In genomic region chr13:38638694-38639093, GRCm38 (mm10) we compare ENCODE assay signal across 16 mouse cellular contexts.
"Had no signal": no experiment of that assay in that cellular context is flagged by ENCODE, and none has a peak within 500 bp of the region (broad histone marks: within the 10 kb centered on the region; RNA-seq: fewer than 3 reads in every experiment).

No protein-coding gene starts in this region.

- H3K4me1 ChIP-seq: stomach, embryonic 15.5 days had no signal

- H3K27ac ChIP-seq: neural tube, embryonic 12.5 days; neural tube, embryonic 13.5 days; neural tube, embryonic 15.5 days; stomach, embryonic 15.5 days; stomach, postnatal 0 days had no signal

- H3K9ac ChIP-seq: neural tube, embryonic 12.5 days; neural tube, embryonic 13.5 days; neural tube, embryonic 15.5 days; stomach, embryonic 15.5 days had no signal

- H3K4me2 ChIP-seq: neural tube, embryonic 12.5 days; neural tube, embryonic 13.5 days; neural tube, embryonic 15.5 days; stomach, embryonic 15.5 days had no signal

- DNase-seq: right cerebral cortex, adult 18-20 months; right cerebral cortex, postnatal 14 days; right cerebral cortex, postnatal 25 days; right cerebral cortex, postnatal 4 days; spleen, adult 18-20 months; thymus, adult 18-20 months; thymus, adult 2 months; thymus, postnatal 14 days; thymus, postnatal 25 days; thymus, postnatal 36 days; thymus, postnatal 4 days had no signal

- H3K27me3 ChIP-seq: neural tube, embryonic 12.5 days; neural tube, embryonic 13.5 days; neural tube, embryonic 15.5 days; stomach, embryonic 15.5 days had no signal

- H3K9me3 ChIP-seq: neural tube, embryonic 12.5 days; neural tube, embryonic 13.5 days; neural tube, embryonic 15.5 days; stomach, embryonic 15.5 days had no signal

- H3K4me3 ChIP-seq: neural tube, embryonic 12.5 days; neural tube, embryonic 13.5 days; neural tube, embryonic 15.5 days; stomach, embryonic 15.5 days had no signal
